Mouse (Mus musculus) ES-E14 (cell line): Measurements from ENCODE around the gene Nr2c2ap.

Source experiments
- CHD2 ChIP-seq: IDR thresholded peaks from 2 replicates; pipeline ENCODE4 v1.6.1; 2014; ENCODE audit warnings: mild to moderate bottlenecking, low read depth, low read length, inconsistent platforms
- HCFC1 ChIP-seq: IDR thresholded peaks from 2 replicates; pipeline ENCODE4 v1.6.1; 2012; ENCODE audit warnings: low read length, inconsistent platforms, borderline replicate concordance; ENCODE audit not compliant: insufficient read depth
- MAFK ChIP-seq: IDR thresholded peaks from 2 replicates; pipeline ENCODE4 v1.6.1; 2014; ENCODE audit warnings: mild to moderate bottlenecking, low read depth, low read length, inconsistent platforms; ENCODE audit not compliant: insufficient read depth
- ZC3H11A ChIP-seq: IDR thresholded peaks from 2 replicates; pipeline ENCODE4 v1.6.1; 2012; ENCODE audit warnings: low read depth, mild to moderate bottlenecking, inconsistent platforms, low read length, borderline replicate concordance
- ZNF384 ChIP-seq: IDR thresholded peaks from 2 replicates; pipeline ENCODE4 v1.6.1; 2012; ENCODE audit warnings: low read depth, low read length, inconsistent platforms

DNA sequence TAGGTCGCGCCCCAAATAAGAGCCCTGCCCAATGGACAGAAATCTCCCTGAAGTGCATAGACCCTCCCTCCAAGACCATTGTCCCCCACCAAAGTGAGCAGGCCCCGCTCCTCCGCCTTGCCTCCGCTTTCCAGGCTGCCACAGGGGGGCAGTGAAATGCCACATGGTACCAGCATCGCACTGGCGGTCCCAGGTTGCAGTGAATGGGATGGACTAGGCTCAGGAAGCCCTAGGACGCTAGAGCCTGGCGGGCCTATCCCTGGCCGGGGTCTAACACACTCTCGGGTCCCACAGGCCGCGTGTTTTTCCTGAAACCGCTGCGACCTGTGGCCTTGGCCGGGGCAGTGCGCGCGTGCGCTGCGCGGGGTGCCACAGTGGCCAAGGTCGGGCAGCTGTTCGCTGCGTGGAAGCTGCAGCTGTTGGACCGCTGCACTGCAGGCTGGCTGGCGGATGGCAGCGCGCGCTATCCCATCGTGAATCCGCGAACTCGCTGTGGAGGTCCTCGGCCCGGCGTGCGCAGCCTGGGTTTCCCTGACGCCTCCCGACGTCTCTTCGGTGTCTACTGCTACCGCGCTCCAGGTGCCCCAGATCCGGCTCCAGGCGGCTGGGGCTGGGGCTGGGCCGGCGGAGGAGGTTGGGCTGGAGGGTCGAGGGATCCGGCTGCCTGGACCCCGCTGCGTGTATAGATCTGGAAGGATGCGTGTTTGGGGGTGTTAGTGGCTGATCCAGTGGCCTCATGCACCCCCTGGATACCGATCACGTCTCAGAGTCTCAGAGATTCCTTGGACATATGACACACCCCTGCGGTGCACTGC, 43.1 kb upstream of the Nr2c2ap start:
- TF ChIP-seq ZNF384, result no peak
- no peak for TF ChIP-seq CHD2
- TF ChIP-seq ZC3H11A, result no peak
- no peak for TF ChIP-seq MAFK
- no peak for TF ChIP-seq HCFC1
